Mouse (Mus musculus): ENCODE measurements around the gene Ggt6.

DNA sequence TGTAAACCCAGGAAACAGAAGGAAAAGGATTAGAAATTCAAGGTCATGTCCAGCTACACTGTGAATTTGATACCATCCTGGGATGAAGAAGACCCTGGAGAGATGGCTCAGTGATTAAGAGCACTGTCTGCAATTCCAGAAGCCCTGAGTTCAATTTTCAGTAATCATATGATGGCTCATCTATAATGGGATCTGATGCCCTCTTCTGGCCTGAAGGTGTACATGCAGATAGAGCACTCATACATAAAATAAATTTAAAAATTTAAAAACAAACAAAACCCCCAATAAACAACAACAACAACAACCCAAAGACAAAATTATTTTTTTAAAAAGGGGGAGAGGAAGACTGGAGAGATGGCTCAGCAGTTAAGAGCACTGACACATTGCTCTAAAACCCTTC, 8.4 kb upstream of the Ggt6 start:
- TF ChIP-seq FLI1 (IDR thresholded peaks at IDR 0.05; ENCODE audit: low read length), result no peak
- no peak for TF ChIP-seq GATA1 (IDR thresholded peaks at IDR 0.05; ENCODE audit: borderline replicate concordance, low read length)
